Mouse (Mus musculus): ENCODE results near the gene Stim2. TPM values are rescaled to one million over a fixed set of nuclear protein-coding genes. Genes with fewer than 3 reads are reported as not detected.
A peak's percentile ranks its signal among the peaks of the same experiment; 100 is the strongest.

The Stim2 gene
- polyA plus RNA-seq, 1 experiment from 2014 or later: 13.9 TPM

GRCm38 (mm10) chr5:54106669-54107068 lies 108.4 kb downstream of the Stim2 start:
- no peaks in the 10 kb centered on the region for H3K27me3 ChIP-seq (replicated peaks; ENCODE audit: low read depth, poor library complexity, severe bottlenecking)
- no peak overlapping the region for H3K27ac ChIP-seq (replicated peaks)
- DNase-seq (ENCODE audit: low spot score): no peak
- H3K4me3 ChIP-seq: no peak overlapping the region
- no peaks in the 10 kb centered on the region for H3K9me3 ChIP-seq
- WGBS: 90% methylated on average over 4 of the region's 4 CpGs
- H3K36me3 ChIP-seq (replicated peaks): peaks cover 10% of the 10 kb centered on the region
- H3K4me1 ChIP-seq: 0 out of 2 replicates have a peak, but pooled peaks cover 4% of the 10 kb centered on the region

GRCm38 (mm10) chr5:54107069-54107468 lies 108.8 kb downstream of the Stim2 start:
- Histone ChIP-seq H3K27ac (replicated peaks) (no peak overlapping the region), H3K27me3 (replicated peaks; ENCODE audit: low read depth, poor library complexity, severe bottlenecking) (no peaks in the 10 kb centered on the region), H3K9me3 (no peaks in the 10 kb centered on the region), H3K36me3 (replicated peaks) (peaks cover 10% of the 10 kb centered on the region), H3K4me1 (0 out of 2 replicates have a peak, but pooled peaks cover 4% of the 10 kb centered on the region), H3K4me3 (no peak overlapping the region)
- 69% methylated on average over 6 of the region's 6 CpGs for WGBS
- no peak for DNase-seq (ENCODE audit: low spot score)

GRCm38 (mm10) chr5:54109096-54109495 lies 110.8 kb downstream of the Stim2 start:
- Histone ChIP-seq H3K4me1 (0 out of 2 replicates have a peak, but pooled peaks cover 4% of the 10 kb centered on the region), H3K36me3 (replicated peaks) (peaks cover 10% of the 10 kb centered on the region), H3K4me3 (no peak overlapping the region), H3K27me3 (replicated peaks; ENCODE audit: low read depth, poor library complexity, severe bottlenecking) (no peaks in the 10 kb centered on the region), H3K9me3 (no peaks in the 10 kb centered on the region), H3K27ac (replicated peaks) (no peak overlapping the region)
- 98% methylated on average over 5 of the region's 5 CpGs for WGBS
- DNase-seq (ENCODE audit: low spot score): no peak

- H3K36me3 ChIP-seq (replicated peaks): peaks cover under 1% of the 10 kb centered on the region; the same call in 1 of the 2 replicates
- no peak for DNase-seq (ENCODE audit: low spot score)
- H3K4me3 ChIP-seq: no peak overlapping the region
- H3K27me3 ChIP-seq (replicated peaks; ENCODE audit: low read depth, poor library complexity, severe bottlenecking): no peaks in the 10 kb centered on the region
- WGBS: 87% methylated on average over 11 of the region's 11 CpGs
- H3K27ac ChIP-seq (replicated peaks): no peak overlapping the region
- H3K9me3 ChIP-seq: no peaks in the 10 kb centered on the region
- H3K4me1 ChIP-seq: 0 out of 2 replicates have a peak, but pooled peaks cover 4% of the 10 kb centered on the region
These were observed 112.5 kb downstream of the Stim2 start for GRCm38 (mm10) chr5:54110789-54111188.

- WGBS: 35% methylated on average over 3 of the region's 3 CpGs
- Histone ChIP-seq H3K27me3 (replicated peaks; ENCODE audit: low read depth, poor library complexity, severe bottlenecking) (no peaks in the 10 kb centered on the region), H3K27ac (replicated peaks) (no peak overlapping the region), H3K4me1 (no peaks in the 10 kb centered on the region), H3K4me3 (no peak overlapping the region), H3K36me3 (replicated peaks) (peaks cover 9% of the 10 kb centered on the region), H3K9me3 (no peaks in the 10 kb centered on the region)
- peak; percentile 53 for DNase-seq (ENCODE audit: low spot score)
These were observed 115.0 kb downstream of the Stim2 start for GRCm38 (mm10) chr5:54113284-54113683.

- 87% methylated on average over 10 of the region's 10 CpGs for WGBS
- no peak overlapping the region for H3K27ac ChIP-seq (replicated peaks)
- no peaks in the 10 kb centered on the region for H3K9me3 ChIP-seq
- no peaks in the 10 kb centered on the region for H3K4me1 ChIP-seq
- no peaks in the 10 kb centered on the region for H3K27me3 ChIP-seq (replicated peaks; ENCODE audit: low read depth, poor library complexity, severe bottlenecking)
- DNase-seq (ENCODE audit: low spot score): no peak
- H3K4me3 ChIP-seq: no peak overlapping the region
- peaks cover 16% of the 10 kb centered on the region for H3K36me3 ChIP-seq (replicated peaks)
These were observed 118.2 kb downstream of the Stim2 start for GRCm38 (mm10) chr5:54116538-54116937.

GRCm38 (mm10) chr5:54118410-54119212 lies 120.3 kb downstream of the Stim2 start:
- H3K4me3 ChIP-seq: no peak overlapping the region
- WGBS: 87% methylated on average over 19 of the region's 19 CpGs
- H3K27me3 ChIP-seq (replicated peaks; ENCODE audit: low read depth, poor library complexity, severe bottlenecking): no peaks in the 10 kb centered on the region
- H3K9me3 ChIP-seq: no peaks in the 10 kb centered on the region
- H3K4me1 ChIP-seq: no peaks in the 10 kb centered on the region
- DNase-seq (ENCODE audit: low spot score): no peak
- no peak overlapping the region for H3K27ac ChIP-seq (replicated peaks)
- peaks cover 16% of the 10 kb centered on the region for H3K36me3 ChIP-seq (replicated peaks)

GRCm38 (mm10) chr5:54148091-54148795 lies 149.9 kb downstream of the Stim2 start:
- Histone ChIP-seq H3K36me3 (replicated peaks) (no peaks in the 10 kb centered on the region), H3K4me3 (no peak overlapping the region), H3K9me3 (no peaks in the 10 kb centered on the region), H3K27me3 (replicated peaks; ENCODE audit: low read depth, poor library complexity, severe bottlenecking) (no peaks in the 10 kb centered on the region), H3K27ac (replicated peaks) (no peak overlapping the region), H3K4me1 (no peaks in the 10 kb centered on the region)
- DNase-seq (ENCODE audit: low spot score): no peak
- WGBS: 85% methylated on average over 5 of the region's 5 CpGs

GRCm38 (mm10) chr5:54154503-54155226 lies 156.4 kb downstream of the Stim2 start:
- H3K36me3 ChIP-seq (replicated peaks): no peaks in the 10 kb centered on the region
- peak; percentile 35 for DNase-seq (ENCODE audit: low spot score)
- peaks cover 12% of the 10 kb centered on the region; the same call in 1 of the 2 replicates for H3K4me1 ChIP-seq
- H3K27me3 ChIP-seq (replicated peaks; ENCODE audit: low read depth, poor library complexity, severe bottlenecking): peaks cover 4% of the 10 kb centered on the region; the same call in 1 of the 2 replicates
- H3K9me3 ChIP-seq: no peaks in the 10 kb centered on the region
- peak overlapping the region; percentile 25; the same call in 1 of the 2 replicates for H3K4me3 ChIP-seq
- H3K27ac ChIP-seq (replicated peaks): no peak overlapping the region
- WGBS: 25% methylated on average over 13 of the region's 13 CpGs

- H3K9me3 ChIP-seq: no peaks in the 10 kb centered on the region
- 66% methylated on average over 12 of the region's 12 CpGs for WGBS
- no peaks in the 10 kb centered on the region for H3K36me3 ChIP-seq (replicated peaks)
- H3K27ac ChIP-seq (replicated peaks): no peak overlapping the region
- DNase-seq (ENCODE audit: low spot score): no peak
- peaks cover 4% of the 10 kb centered on the region; the same call in 1 of the 2 replicates for H3K27me3 ChIP-seq (replicated peaks; ENCODE audit: low read depth, poor library complexity, severe bottlenecking)
- peak overlapping the region; percentile 25; the same call in 1 of the 2 replicates for H3K4me3 ChIP-seq
- peaks cover 12% of the 10 kb centered on the region; the same call in 1 of the 2 replicates for H3K4me1 ChIP-seq
These were observed 157.0 kb downstream of the Stim2 start for GRCm38 (mm10) chr5:54155227-54155776.

- Histone ChIP-seq H3K27me3 (replicated peaks; ENCODE audit: low read depth, poor library complexity, severe bottlenecking) (peaks cover 4% of the 10 kb centered on the region; the same call in 1 of the 2 replicates), H3K36me3 (replicated peaks) (no peaks in the 10 kb centered on the region), H3K4me3 (no peak overlapping the region), H3K9me3 (no peaks in the 10 kb centered on the region), H3K27ac (replicated peaks) (no peak overlapping the region), H3K4me1 (peaks cover 12% of the 10 kb centered on the region; the same call in 1 of the 2 replicates)
- WGBS: 65% methylated on average over 4 of the region's 4 CpGs
- DNase-seq (ENCODE audit: low spot score): no peak
These were observed 157.6 kb downstream of the Stim2 start for GRCm38 (mm10) chr5:54155916-54156315.

All from embryonic facial prominence, embryonic 10.5 days (tissue).